In genomic region chr12:113423736-113424597, GRCm38 (mm10) we compare ENCODE assay signal across 14 mouse cellular contexts.
DNase-seq lines count a peak whose midpoint lies in the region; ATAC-seq lines count a peak whose summit lies in the region.
"Had no signal": no experiment of that assay in that cellular context is flagged by ENCODE, and none has a peak within 500 bp of the region (broad histone marks: within the 10 kb centered on the region; RNA-seq: fewer than 3 reads in every experiment).

No protein-coding gene starts in this region.

- no peak for DNase-seq in heart, postnatal 4 days
- no peak for DNase-seq in midbrain, embryonic 11.5 days (ENCODE audit: low spot score, missing footprints)
- DNase-seq in thymus, postnatal 0 days (ENCODE audit: low spot score): peak; percentile 35
- DNase-seq in urinary bladder, postnatal 14 days (ENCODE audit: low spot score): no peak
- DNase-seq in forebrain, embryonic 10.5 days (ENCODE audit: extremely low spot score, low spot score): no peak
- DNase-seq: cerebellum, postnatal 25 days; forebrain, postnatal 0 days; heart, postnatal 14 days; kidney, postnatal 4 days; lung, postnatal 14 days; right cerebral cortex, adult 18-20 months had no signal

- no peak overlapping the region for H3K4me2 ChIP-seq in heart, embryonic 11.5 days
- no peak overlapping the region for H3K4me2 ChIP-seq in midbrain, embryonic 11.5 days
- no peak overlapping the region for H3K4me2 ChIP-seq in midbrain, embryonic 13.5 days (replicated peaks)
- no peak overlapping the region for H3K4me2 ChIP-seq in embryonic facial prominence, embryonic 13.5 days

- 80% methylated on average over 6 of the region's 6 CpGs for WGBS in heart, embryonic 11.5 days (ENCODE audit: insufficient replicate concordance)
- WGBS in midbrain, embryonic 11.5 days: 89% methylated on average over 6 of the region's 6 CpGs
- WGBS in midbrain, embryonic 13.5 days: 90% methylated on average over 6 of the region's 6 CpGs
- 80% methylated on average over 6 of the region's 6 CpGs for WGBS in embryonic facial prominence, embryonic 13.5 days
- WGBS in forebrain, embryonic 10.5 days: 93% methylated on average over 6 of the region's 6 CpGs

- no peaks in the 10 kb centered on the region for H3K36me3 ChIP-seq in heart, embryonic 11.5 days (ENCODE audit: control insufficient read depth, insufficient read depth, low read length)
- H3K36me3 ChIP-seq in midbrain, embryonic 11.5 days (ENCODE audit: control insufficient read depth, insufficient read depth, low read length): no peaks in the 10 kb centered on the region
- H3K36me3 ChIP-seq in midbrain, embryonic 13.5 days: no peaks in the 10 kb centered on the region
- no peaks in the 10 kb centered on the region for H3K36me3 ChIP-seq in embryonic facial prominence, embryonic 13.5 days
- H3K36me3 ChIP-seq in forebrain, embryonic 10.5 days (replicated peaks): no peaks in the 10 kb centered on the region

- H3K4me1 ChIP-seq in heart, embryonic 11.5 days (ENCODE audit: control insufficient read depth, insufficient read depth, low read length): no peaks in the 10 kb centered on the region
- H3K4me1 ChIP-seq in midbrain, embryonic 11.5 days (ENCODE audit: control insufficient read depth, insufficient read depth, low read length): no peaks in the 10 kb centered on the region
- H3K4me1 ChIP-seq in midbrain, embryonic 13.5 days (replicated peaks): no peaks in the 10 kb centered on the region
- H3K4me1 ChIP-seq in embryonic facial prominence, embryonic 13.5 days: no peaks in the 10 kb centered on the region
- H3K4me1 ChIP-seq in forebrain, embryonic 10.5 days: no peaks in the 10 kb centered on the region

- no peak overlapping the region for H3K9ac ChIP-seq in heart, embryonic 11.5 days (ENCODE audit: low read depth, low read length)
- H3K9ac ChIP-seq in midbrain, embryonic 11.5 days (ENCODE audit: low read length): no peak overlapping the region
- H3K9ac ChIP-seq in midbrain, embryonic 13.5 days (replicated peaks): no peak overlapping the region
- H3K9ac ChIP-seq in embryonic facial prominence, embryonic 13.5 days: no peak overlapping the region
- H3K9ac ChIP-seq: forebrain, postnatal 0 days had no signal

- H3K9me3 ChIP-seq in heart, embryonic 11.5 days (replicated peaks; ENCODE audit: control insufficient read depth, low read length): no peaks in the 10 kb centered on the region
- no peaks in the 10 kb centered on the region for H3K9me3 ChIP-seq in midbrain, embryonic 11.5 days (ENCODE audit: control insufficient read depth, low read length)
- 0 out of 2 replicates have a peak, but pooled peaks cover 6% of the 10 kb centered on the region for H3K9me3 ChIP-seq in midbrain, embryonic 13.5 days
- H3K9me3 ChIP-seq in embryonic facial prominence, embryonic 13.5 days: no peaks in the 10 kb centered on the region
- peaks cover 14% of the 10 kb centered on the region for H3K9me3 ChIP-seq in forebrain, embryonic 10.5 days

- H3K4me3 ChIP-seq in heart, embryonic 11.5 days (ENCODE audit: low read depth, low read length): no peak overlapping the region
- H3K4me3 ChIP-seq in midbrain, embryonic 11.5 days (ENCODE audit: low read depth, low read length): no peak overlapping the region
- no peak overlapping the region for H3K4me3 ChIP-seq in midbrain, embryonic 13.5 days (replicated peaks)
- no peak overlapping the region for H3K4me3 ChIP-seq in embryonic facial prominence, embryonic 13.5 days
- no peak overlapping the region for H3K4me3 ChIP-seq in forebrain, embryonic 10.5 days

- H3K27ac ChIP-seq in heart, embryonic 11.5 days (ENCODE audit: low read depth, low read length): no peak overlapping the region
- H3K27ac ChIP-seq in midbrain, embryonic 11.5 days (ENCODE audit: low read depth, low read length): no peak overlapping the region
- H3K27ac ChIP-seq in midbrain, embryonic 13.5 days: no peak overlapping the region
- no peak overlapping the region for H3K27ac ChIP-seq in embryonic facial prominence, embryonic 13.5 days
- H3K27ac ChIP-seq in forebrain, embryonic 10.5 days: no peak overlapping the region

- 0 out of 2 replicates have a peak, but pooled peaks have one; percentile 16 for ATAC-seq in heart, embryonic 11.5 days (replicated peaks; ENCODE audit: insufficient number of reproducible peaks, low FRiP score, low TSS enrichment)
- ATAC-seq in midbrain, embryonic 11.5 days (ENCODE audit: low FRiP score): 0 out of 2 replicates have a peak, but pooled peaks have one; percentile 16
- ATAC-seq in midbrain, embryonic 13.5 days: no peak
- ATAC-seq in embryonic facial prominence, embryonic 13.5 days (ENCODE audit: insufficient number of reproducible peaks, insufficient read depth, low FRiP score, low TSS enrichment, low read depth): peak; percentile 73
- ATAC-seq: forebrain, postnatal 0 days had no signal

- H3K27me3 ChIP-seq in heart, embryonic 11.5 days (ENCODE audit: control insufficient read depth, insufficient read depth, low read length): no peaks in the 10 kb centered on the region
- no peaks in the 10 kb centered on the region for H3K27me3 ChIP-seq in midbrain, embryonic 11.5 days (ENCODE audit: control insufficient read depth, insufficient read depth, low read length)
- no peaks in the 10 kb centered on the region for H3K27me3 ChIP-seq in midbrain, embryonic 13.5 days
- H3K27me3 ChIP-seq in embryonic facial prominence, embryonic 13.5 days: no peaks in the 10 kb centered on the region
- no peaks in the 10 kb centered on the region for H3K27me3 ChIP-seq in forebrain, embryonic 10.5 days (ENCODE audit: poor library complexity, severe bottlenecking)
